Mouse (Mus musculus): Measurements from ENCODE around the gene Camk1. TPM values are rescaled to one million over a fixed set of nuclear protein-coding genes. Genes with fewer than 3 reads are reported as not detected.

Camk1 gene
- polyA plus RNA-seq, 1 experiment from 2014 or later = 48.9 TPM

DNA sequence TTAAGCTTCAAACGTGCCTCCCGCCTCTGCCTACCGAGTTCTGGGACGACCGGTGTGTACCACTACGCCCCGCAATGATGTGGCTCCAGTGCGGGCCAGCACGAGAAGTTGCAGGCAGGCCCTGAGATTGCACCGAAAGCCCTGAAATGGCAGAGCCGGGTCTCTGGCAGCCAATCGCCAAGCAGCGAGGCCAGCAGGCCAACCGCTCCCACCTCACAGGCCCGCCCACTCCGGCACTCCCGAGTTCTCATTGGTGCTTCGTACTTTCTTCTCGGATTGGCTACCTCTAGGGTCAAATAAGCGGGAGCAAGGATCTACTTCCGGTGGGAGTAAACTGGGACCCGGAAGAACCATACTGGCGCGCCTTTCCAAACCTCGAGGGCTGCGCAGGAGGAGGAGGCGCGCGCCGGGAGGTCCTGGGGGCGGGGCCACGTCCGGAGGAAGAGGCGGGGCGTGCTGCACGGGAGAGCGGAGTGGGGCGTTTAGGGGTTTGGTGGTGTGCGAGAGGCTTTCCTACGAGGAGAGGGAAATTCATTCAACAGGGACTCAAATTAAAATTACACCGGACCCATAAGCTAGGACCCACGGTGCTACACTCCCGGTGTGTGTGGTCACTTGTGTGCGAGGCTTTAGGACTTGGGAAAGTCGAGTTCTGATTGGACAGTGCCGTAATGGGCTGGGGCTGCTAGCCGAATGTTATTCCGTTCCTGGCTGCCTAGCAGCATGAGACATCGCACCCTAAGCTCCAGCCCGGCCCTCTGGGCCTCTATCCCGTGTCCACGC is 17.1 kb downstream of the Camk1 start, which contains the start of gene Ogg1:
Gene Ogg1, plus strand, starts transcription at position 440 of the 783 bp plus-strand sequence.
- Histone ChIP-seq H3K4me1 (peaks cover 21% of the 10 kb centered on the region), H3K4me3 (peak within 1 kb of the TSS; percentile 77), H3K9me3 (no peaks in the 10 kb centered on the region), H3K27me3 (replicated peaks; ENCODE audit: low read depth, poor library complexity, severe bottlenecking) (no peaks in the 10 kb centered on the region), H3K27ac (replicated peaks) (peak within 1 kb of the TSS; percentile 88), H3K36me3 (replicated peaks) (peaks cover 70% of the 10 kb centered on the region)
- WGBS = under 1% methylated on average over 52 of the region's 52 CpGs
- DNase-seq (ENCODE audit: low spot score) = peak; percentile 98

DNA sequence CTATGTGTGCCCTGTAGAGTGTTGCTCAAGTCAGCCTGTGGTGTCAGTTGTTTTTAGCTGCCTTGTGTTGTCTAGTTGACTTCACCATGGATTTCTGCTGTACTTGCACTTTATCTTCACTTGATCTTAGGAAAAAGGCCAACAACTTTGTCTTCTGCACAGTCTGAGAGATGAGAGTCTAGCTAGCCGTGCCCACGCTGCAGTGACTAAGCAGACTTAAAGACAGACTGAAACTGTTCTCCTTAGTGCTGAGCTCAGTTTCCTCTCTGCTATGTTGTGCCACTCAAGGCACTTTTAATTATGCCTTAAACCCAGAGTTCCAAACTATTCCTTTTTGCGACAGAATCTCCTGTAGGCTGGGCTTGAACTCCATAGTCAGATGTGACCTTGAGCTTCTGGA is 27.8 kb downstream of the Camk1 start:
- no peak overlapping the region for H3K27ac ChIP-seq (replicated peaks)
- DNase-seq (ENCODE audit: low spot score) = no peak
- H3K9me3 ChIP-seq = no peaks in the 10 kb centered on the region
- H3K27me3 ChIP-seq (replicated peaks; ENCODE audit: low read depth, poor library complexity, severe bottlenecking) = no peaks in the 10 kb centered on the region
- H3K36me3 ChIP-seq (replicated peaks) = peaks cover 99% of the 10 kb centered on the region
- no peaks in the 10 kb centered on the region for H3K4me1 ChIP-seq
- WGBS = 93% methylated on average over 3 of the region's 3 CpGs
- H3K4me3 ChIP-seq = no peak overlapping the region

GRCm38 (mm10) chr6:113308141-113308540 is 35.6 kb downstream of the Camk1 start:
- peaks cover 30% of the 10 kb centered on the region for H3K4me1 ChIP-seq
- H3K9me3 ChIP-seq = no peaks in the 10 kb centered on the region
- H3K4me3 ChIP-seq = peak overlapping the region; percentile 99
- peaks cover 41% of the 10 kb centered on the region for H3K36me3 ChIP-seq (replicated peaks)
- 39% methylated on average over 5 of the region's 5 CpGs for WGBS
- H3K27me3 ChIP-seq (replicated peaks; ENCODE audit: low read depth, poor library complexity, severe bottlenecking) = no peaks in the 10 kb centered on the region
- peak overlapping the region; percentile 100 for H3K27ac ChIP-seq (replicated peaks)
- no peak for DNase-seq (ENCODE audit: low spot score)

- peak; percentile 66 for DNase-seq (ENCODE audit: low spot score)
- Histone ChIP-seq H3K27ac (replicated peaks) (peak overlapping the region; percentile 100), H3K27me3 (replicated peaks; ENCODE audit: low read depth, poor library complexity, severe bottlenecking) (no peaks in the 10 kb centered on the region), H3K4me3 (peak overlapping the region; percentile 99), H3K36me3 (replicated peaks) (peaks cover 35% of the 10 kb centered on the region), H3K4me1 (peaks cover 30% of the 10 kb centered on the region), H3K9me3 (no peaks in the 10 kb centered on the region)
- under 1% methylated on average over 34 of the region's 34 CpGs for WGBS
Observed at GRCm38 (mm10) chr6:113307481-113308121, 36.2 kb downstream of the Camk1 start.

GRCm38 (mm10) chr6:113306986-113307349 is 36.8 kb downstream of the Camk1 start, which contains the start of gene Brpf1:
Brpf1 (plus strand) TSS chr6:113307137.
- H3K27ac ChIP-seq (replicated peaks) = peak within 1 kb of the TSS; percentile 100
- H3K27me3 ChIP-seq (replicated peaks; ENCODE audit: low read depth, poor library complexity, severe bottlenecking) = no peaks in the 10 kb centered on the region
- H3K4me3 ChIP-seq = peak within 1 kb of the TSS; percentile 99
- no peak for DNase-seq (ENCODE audit: low spot score)
- peaks cover 29% of the 10 kb centered on the region for H3K36me3 ChIP-seq (replicated peaks)
- WGBS = under 1% methylated on average over 32 of the region's 32 CpGs
- H3K9me3 ChIP-seq = no peaks in the 10 kb centered on the region
- H3K4me1 ChIP-seq = peaks cover 36% of the 10 kb centered on the region

- peaks cover 24% of the 10 kb centered on the region for H3K36me3 ChIP-seq (replicated peaks)
- peaks cover 36% of the 10 kb centered on the region for H3K4me1 ChIP-seq
- H3K27ac ChIP-seq (replicated peaks) = peak overlapping the region; percentile 100
- no peaks in the 10 kb centered on the region for H3K27me3 ChIP-seq (replicated peaks; ENCODE audit: low read depth, poor library complexity, severe bottlenecking)
- H3K4me3 ChIP-seq = peak overlapping the region; percentile 99
- H3K9me3 ChIP-seq = no peaks in the 10 kb centered on the region
- peak; percentile 100 for DNase-seq (ENCODE audit: low spot score)
- under 1% methylated on average over 50 of the region's 50 CpGs for WGBS
Observed at GRCm38 (mm10) chr6:113306322-113306985, 37.3 kb downstream of the Camk1 start.

DNA sequence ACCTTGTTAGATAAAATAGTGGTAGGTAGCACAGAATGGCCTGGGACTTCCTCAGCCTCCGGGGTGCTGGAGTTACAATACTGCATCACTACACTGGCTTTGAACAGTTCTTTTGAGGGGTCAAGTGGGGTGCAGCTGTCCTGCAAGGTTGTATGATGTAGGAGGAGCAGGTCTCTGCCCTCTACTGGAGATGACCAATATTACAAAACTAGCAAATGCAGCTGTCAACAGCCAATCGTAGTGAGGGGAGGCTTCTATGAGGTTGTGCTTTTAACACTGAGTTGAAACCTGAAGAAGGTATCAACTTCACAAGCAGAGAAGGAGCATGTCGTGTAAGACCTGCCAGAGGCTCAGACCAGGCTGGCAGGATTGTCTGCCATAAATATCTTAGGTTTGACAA is 41.5 kb downstream of the Camk1 start:
- Histone ChIP-seq H3K36me3 (replicated peaks) (no peaks in the 10 kb centered on the region), H3K4me3 (no peak overlapping the region), H3K4me1 (peaks cover 12% of the 10 kb centered on the region), H3K27ac (replicated peaks) (no peak overlapping the region), H3K27me3 (replicated peaks; ENCODE audit: low read depth, poor library complexity, severe bottlenecking) (no peaks in the 10 kb centered on the region), H3K9me3 (no peaks in the 10 kb centered on the region)
- WGBS = 29% methylated on average over 3 of the region's 3 CpGs
- no peak for DNase-seq (ENCODE audit: low spot score)

DNA sequence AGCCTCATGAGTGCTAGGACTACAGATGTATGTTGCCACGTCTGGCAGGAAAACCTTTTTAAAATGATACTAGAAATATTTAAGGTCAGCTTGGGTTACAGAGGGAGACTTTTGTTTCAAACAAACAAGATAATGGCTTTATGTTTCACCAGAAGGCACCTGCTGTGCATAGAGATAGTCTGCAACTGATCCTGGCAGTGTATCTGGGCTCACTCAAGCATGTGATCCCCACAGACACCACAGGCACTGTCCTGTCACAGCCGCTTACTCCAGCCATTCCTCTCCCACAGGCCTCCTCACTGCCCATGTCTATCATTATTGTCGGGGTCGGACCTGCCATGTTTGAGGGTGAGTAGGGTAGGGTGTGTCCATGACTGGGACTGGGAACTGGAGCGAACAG is 42.4 kb downstream of the Camk1 start:
- Histone ChIP-seq H3K4me1 (peaks cover 12% of the 10 kb centered on the region), H3K27ac (replicated peaks) (no peak overlapping the region), H3K9me3 (no peaks in the 10 kb centered on the region), H3K4me3 (no peak overlapping the region), H3K36me3 (replicated peaks) (no peaks in the 10 kb centered on the region), H3K27me3 (replicated peaks; ENCODE audit: low read depth, poor library complexity, severe bottlenecking) (no peaks in the 10 kb centered on the region)
- no peak for DNase-seq (ENCODE audit: low spot score)
- 83% methylated on average over 5 of the region's 5 CpGs for WGBS

DNA sequence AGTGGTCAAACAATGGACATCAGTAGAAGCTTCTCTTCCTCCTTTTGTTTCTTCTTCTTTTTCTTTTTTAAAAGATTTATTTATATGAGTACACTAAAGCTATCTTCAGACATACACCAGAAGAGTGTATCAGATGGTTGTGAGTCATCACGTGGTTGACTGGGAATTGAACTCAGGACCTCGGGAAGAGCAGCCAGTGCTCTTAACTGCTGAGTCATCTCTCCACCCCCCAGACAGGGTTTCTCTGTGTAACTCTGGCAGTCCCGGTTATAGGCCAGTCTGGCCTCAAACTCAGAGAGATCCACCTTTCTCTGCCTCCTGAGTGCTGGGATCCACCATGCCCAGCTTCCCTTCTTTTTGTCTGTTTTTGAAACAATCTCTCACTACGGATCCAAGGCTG is 47.1 kb downstream of the Camk1 start:
- H3K27me3 ChIP-seq (replicated peaks; ENCODE audit: low read depth, poor library complexity, severe bottlenecking) = no peaks in the 10 kb centered on the region
- DNase-seq (ENCODE audit: low spot score) = no peak
- no peak overlapping the region for H3K27ac ChIP-seq (replicated peaks)
- H3K9me3 ChIP-seq = no peaks in the 10 kb centered on the region
- no peak overlapping the region for H3K4me3 ChIP-seq
- no peaks in the 10 kb centered on the region for H3K4me1 ChIP-seq
- no peaks in the 10 kb centered on the region for H3K36me3 ChIP-seq (replicated peaks)
- WGBS = 79% methylated on average over 4 of the region's 4 CpGs

GRCm38 (mm10) chr6:113296046-113296445 is 47.7 kb downstream of the Camk1 start:
- no peaks in the 10 kb centered on the region for H3K4me1 ChIP-seq
- no peak overlapping the region for H3K4me3 ChIP-seq
- no peaks in the 10 kb centered on the region for H3K27me3 ChIP-seq (replicated peaks; ENCODE audit: low read depth, poor library complexity, severe bottlenecking)
- H3K36me3 ChIP-seq (replicated peaks) = no peaks in the 10 kb centered on the region
- DNase-seq (ENCODE audit: low spot score) = no peak
- H3K27ac ChIP-seq (replicated peaks) = no peak overlapping the region
- H3K9me3 ChIP-seq = no peaks in the 10 kb centered on the region
- 82% methylated on average over 2 of the region's 2 CpGs for WGBS

- WGBS = 74% methylated on average over 5 of the region's 5 CpGs
Observed at GRCm38 (mm10) chr6:113292938-113293337, 50.8 kb downstream of the Camk1 start.

DNA sequence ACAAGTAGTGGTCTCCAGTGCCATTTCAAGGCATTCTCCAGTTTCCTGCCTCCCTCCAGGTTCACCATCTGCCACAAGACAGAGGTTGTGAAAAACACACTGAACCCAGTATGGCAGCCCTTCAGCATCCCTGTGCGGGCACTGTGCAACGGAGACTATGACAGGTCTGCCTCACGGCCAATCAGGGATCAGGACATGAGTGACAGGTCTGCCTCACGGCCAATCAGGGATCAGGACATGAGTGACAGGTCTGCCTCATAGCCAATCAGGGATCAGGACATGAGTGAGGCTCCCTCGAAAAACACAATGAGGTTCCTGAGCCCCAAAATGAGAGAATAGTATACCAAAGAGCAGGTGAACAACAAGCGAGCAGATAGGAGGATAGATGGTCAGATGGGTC is 53.4 kb downstream of the Camk1 start:
- 64% methylated on average over 6 of the region's 6 CpGs for WGBS
- Histone ChIP-seq H3K4me1 (no peaks in the 10 kb centered on the region), H3K9me3 (no peaks in the 10 kb centered on the region), H3K4me3 (no peak overlapping the region), H3K27ac (replicated peaks) (no peak overlapping the region), H3K36me3 (replicated peaks) (no peaks in the 10 kb centered on the region), H3K27me3 (replicated peaks; ENCODE audit: low read depth, poor library complexity, severe bottlenecking) (peaks cover 9% of the 10 kb centered on the region)
- no peak for DNase-seq (ENCODE audit: low spot score)

More at GRCm38 (mm10) chr6:113292938-113293337, 50.8 kb downstream of the Camk1 start:
- no peaks in the 10 kb centered on the region for H3K9me3 ChIP-seq
- H3K27me3 ChIP-seq (replicated peaks; ENCODE audit: low read depth, poor library complexity, severe bottlenecking) = no peaks in the 10 kb centered on the region
- no peak overlapping the region for H3K4me3 ChIP-seq
- no peak for DNase-seq (ENCODE audit: low spot score)
- no peaks in the 10 kb centered on the region for H3K4me1 ChIP-seq
- H3K36me3 ChIP-seq (replicated peaks) = no peaks in the 10 kb centered on the region
- no peak overlapping the region for H3K27ac ChIP-seq (replicated peaks)
